Mouse (Mus musculus): ENCODE results near the gene Atp11c. TPM values are rescaled to one million over a fixed set of nuclear protein-coding genes. Genes with fewer than 3 reads are reported as not detected.

Gene Atp11c
- polyA plus RNA-seq, 1 experiment from 2014 or later, result 2.4 TPM

- H3K4me3 ChIP-seq (ENCODE audit: low read depth, low read length), result no peak overlapping the region
- no peaks in the 10 kb centered on the region for H3K27me3 ChIP-seq (replicated peaks; ENCODE audit: control insufficient read depth, insufficient read depth, low read length)
- no peak for TF ChIP-seq CTCF (IDR thresholded peaks at IDR 0.05; ENCODE audit: low read depth)
- H3K36me3 ChIP-seq (ENCODE audit: control insufficient read depth, insufficient read depth), result no peaks in the 10 kb centered on the region
- no peaks in the 10 kb centered on the region for H3K4me1 ChIP-seq (replicated peaks; ENCODE audit: control insufficient read depth, insufficient read depth, low read length)
- 71% methylated on average over 1 of the region's 1 CpGs for WGBS
- H3K9me3 ChIP-seq (ENCODE audit: control insufficient read depth), result no peaks in the 10 kb centered on the region
- no peak for ATAC-seq
- no peak overlapping the region for H3K9ac ChIP-seq (ENCODE audit: low read depth, low read length)
- no peak overlapping the region for H3K4me2 ChIP-seq (replicated peaks; ENCODE audit: low read depth)
- H3K27ac ChIP-seq (ENCODE audit: low read depth, low read length), result no peak overlapping the region
Observed at GRCm38 (mm10) chrX:60348741-60349140, 243.8 kb downstream of the Atp11c start.

GRCm38 (mm10) chrX:60345447-60345846 is 247.1 kb downstream of the Atp11c start:
- Histone ChIP-seq H3K27ac (ENCODE audit: low read depth, low read length) (no peak overlapping the region), H3K4me1 (replicated peaks; ENCODE audit: control insufficient read depth, insufficient read depth, low read length) (no peaks in the 10 kb centered on the region), H3K9me3 (ENCODE audit: control insufficient read depth) (no peaks in the 10 kb centered on the region), H3K9ac (ENCODE audit: low read depth, low read length) (no peak overlapping the region), H3K4me2 (replicated peaks; ENCODE audit: low read depth) (no peak overlapping the region), H3K4me3 (ENCODE audit: low read depth, low read length) (no peak overlapping the region), H3K36me3 (ENCODE audit: control insufficient read depth, insufficient read depth) (no peaks in the 10 kb centered on the region), H3K27me3 (replicated peaks; ENCODE audit: control insufficient read depth, insufficient read depth, low read length) (no peaks in the 10 kb centered on the region)
- TF ChIP-seq CTCF (IDR thresholded peaks at IDR 0.05; ENCODE audit: low read depth), result no peak
- ATAC-seq, result no peak

- H3K9me3 ChIP-seq (ENCODE audit: control insufficient read depth), result no peaks in the 10 kb centered on the region
- TF ChIP-seq CTCF (IDR thresholded peaks at IDR 0.05; ENCODE audit: low read depth), result no peak
- H3K4me1 ChIP-seq (replicated peaks; ENCODE audit: control insufficient read depth, insufficient read depth, low read length), result no peaks in the 10 kb centered on the region
- no peaks in the 10 kb centered on the region for H3K27me3 ChIP-seq (replicated peaks; ENCODE audit: control insufficient read depth, insufficient read depth, low read length)
- no peak overlapping the region for H3K4me2 ChIP-seq (replicated peaks; ENCODE audit: low read depth)
- ATAC-seq, result no peak
- no peak overlapping the region for H3K4me3 ChIP-seq (ENCODE audit: low read depth, low read length)
- H3K36me3 ChIP-seq (ENCODE audit: control insufficient read depth, insufficient read depth), result no peaks in the 10 kb centered on the region
- no peak overlapping the region for H3K27ac ChIP-seq (ENCODE audit: low read depth, low read length)
- 73% methylated on average over 4 of the region's 4 CpGs for WGBS
- H3K9ac ChIP-seq (ENCODE audit: low read depth, low read length), result no peak overlapping the region
Observed at GRCm38 (mm10) chrX:60344991-60345390, 247.5 kb downstream of the Atp11c start.

DNA sequence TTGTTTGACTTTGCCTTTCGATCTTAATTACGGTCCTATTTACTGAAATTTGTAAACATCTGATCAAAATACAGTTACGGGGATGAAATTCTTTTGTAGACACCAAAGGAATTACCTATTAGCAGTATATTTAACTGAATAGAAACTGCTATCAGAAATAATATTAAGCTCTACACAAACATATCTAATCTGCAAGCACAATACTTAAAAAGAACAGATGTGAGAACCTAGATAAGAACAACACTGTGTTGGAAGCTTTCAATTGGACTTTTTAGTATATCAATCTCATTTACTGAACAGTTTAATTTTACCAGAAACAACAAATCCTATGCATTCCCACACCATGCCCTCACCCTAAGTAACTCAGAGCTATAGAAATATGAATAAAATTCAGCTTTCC is 262.8 kb downstream of the Atp11c start:
- H3K9ac ChIP-seq (ENCODE audit: low read depth, low read length), result no peak overlapping the region
- H3K4me1 ChIP-seq (replicated peaks; ENCODE audit: control insufficient read depth, insufficient read depth, low read length), result no peaks in the 10 kb centered on the region
- 86% methylated on average over 3 of the region's 3 CpGs for WGBS
- no peaks in the 10 kb centered on the region for H3K36me3 ChIP-seq (ENCODE audit: control insufficient read depth, insufficient read depth)
- H3K9me3 ChIP-seq (ENCODE audit: control insufficient read depth), result no peaks in the 10 kb centered on the region
- no peak overlapping the region for H3K4me2 ChIP-seq (replicated peaks; ENCODE audit: low read depth)
- no peak for ATAC-seq
- no peaks in the 10 kb centered on the region for H3K27me3 ChIP-seq (replicated peaks; ENCODE audit: control insufficient read depth, insufficient read depth, low read length)
- no peak for TF ChIP-seq CTCF (IDR thresholded peaks at IDR 0.05; ENCODE audit: low read depth)
- no peak overlapping the region for H3K27ac ChIP-seq (ENCODE audit: low read depth, low read length)
- no peak overlapping the region for H3K4me3 ChIP-seq (ENCODE audit: low read depth, low read length)

GRCm38 (mm10) chrX:60321321-60321720 is 271.2 kb downstream of the Atp11c start:
- H3K27me3 ChIP-seq (replicated peaks; ENCODE audit: control insufficient read depth, insufficient read depth, low read length), result no peaks in the 10 kb centered on the region
- H3K9me3 ChIP-seq (ENCODE audit: control insufficient read depth), result no peaks in the 10 kb centered on the region
- no peaks in the 10 kb centered on the region for H3K36me3 ChIP-seq (ENCODE audit: control insufficient read depth, insufficient read depth)
- ATAC-seq, result no peak
- H3K27ac ChIP-seq (ENCODE audit: low read depth, low read length), result no peak overlapping the region
- 83% methylated on average over 4 of the region's 4 CpGs for WGBS
- no peak overlapping the region for H3K9ac ChIP-seq (ENCODE audit: low read depth, low read length)
- no peaks in the 10 kb centered on the region for H3K4me1 ChIP-seq (replicated peaks; ENCODE audit: control insufficient read depth, insufficient read depth, low read length)
- no peak overlapping the region for H3K4me3 ChIP-seq (ENCODE audit: low read depth, low read length)
- no peak overlapping the region for H3K4me2 ChIP-seq (replicated peaks; ENCODE audit: low read depth)
- no peak for TF ChIP-seq CTCF (IDR thresholded peaks at IDR 0.05; ENCODE audit: low read depth)

- no peaks in the 10 kb centered on the region for H3K27me3 ChIP-seq (replicated peaks; ENCODE audit: control insufficient read depth, insufficient read depth, low read length)
- no peaks in the 10 kb centered on the region for H3K36me3 ChIP-seq (ENCODE audit: control insufficient read depth, insufficient read depth)
- WGBS, result 86% methylated on average over 3 of the region's 3 CpGs
- no peak for ATAC-seq
- H3K4me1 ChIP-seq (replicated peaks; ENCODE audit: control insufficient read depth, insufficient read depth, low read length), result no peaks in the 10 kb centered on the region
- no peak overlapping the region for H3K9ac ChIP-seq (ENCODE audit: low read depth, low read length)
- TF ChIP-seq CTCF (IDR thresholded peaks at IDR 0.05; ENCODE audit: low read depth), result no peak
- no peak overlapping the region for H3K4me3 ChIP-seq (ENCODE audit: low read depth, low read length)
- H3K4me2 ChIP-seq (replicated peaks; ENCODE audit: low read depth), result no peak overlapping the region
- H3K9me3 ChIP-seq (ENCODE audit: control insufficient read depth), result no peaks in the 10 kb centered on the region
- no peak overlapping the region for H3K27ac ChIP-seq (ENCODE audit: low read depth, low read length)
Observed at GRCm38 (mm10) chrX:60317661-60318060, 274.8 kb downstream of the Atp11c start.

GRCm38 (mm10) chrX:60292335-60292734 is 300.2 kb downstream of the Atp11c start:
- Histone ChIP-seq H3K36me3 (ENCODE audit: control insufficient read depth, insufficient read depth) (no peaks in the 10 kb centered on the region), H3K27me3 (replicated peaks; ENCODE audit: control insufficient read depth, insufficient read depth, low read length) (no peaks in the 10 kb centered on the region), H3K4me1 (replicated peaks; ENCODE audit: control insufficient read depth, insufficient read depth, low read length) (no peaks in the 10 kb centered on the region), H3K4me2 (replicated peaks; ENCODE audit: low read depth) (no peak overlapping the region), H3K9me3 (ENCODE audit: control insufficient read depth) (no peaks in the 10 kb centered on the region), H3K4me3 (ENCODE audit: low read depth, low read length) (no peak overlapping the region), H3K27ac (ENCODE audit: low read depth, low read length) (no peak overlapping the region), H3K9ac (ENCODE audit: low read depth, low read length) (no peak overlapping the region)
- no peak for ATAC-seq
- no peak for TF ChIP-seq CTCF (IDR thresholded peaks at IDR 0.05; ENCODE audit: low read depth)
- 86% methylated on average over 2 of the region's 2 CpGs for WGBS

Measured in intestine, postnatal 0 days (tissue).